Mouse (Mus musculus) liver, embryonic 11.5 days (tissue): ENCODE data around the gene Sptssb. TPM values are rescaled to one million over a fixed set of nuclear protein-coding genes. Genes with fewer than 3 reads are reported as not detected.
A peak's percentile ranks its signal among the peaks of the same experiment; 100 is the strongest.

Experiments used
- ATAC-seq: fragments of 200-750 bp; cut with Nextera tagmentation; replicated peaks from 2 replicates; pipeline ENCODE4 v1.8.0; 2017; ENCODE audit warnings: moderate number of reproducible peaks, mild to moderate bottlenecking, moderate TSS enrichment, moderate library complexity; ENCODE audit not compliant: low FRiP score
- DNase-seq: peaks from one replicate; pipeline ENCODE4 v3.0.0-alpha.2; 2017; ENCODE audit warnings: low spot score
- H3K27ac ChIP-seq: fragments of 300-500 bp; sonication (generic); 2 replicates; pipeline ENCODE4 v1.5.1; 2014; ENCODE audit warnings: mild to moderate bottlenecking, low read depth, low read length, control low read depth
- H3K27me3 ChIP-seq: fragments of 300-500 bp; sonication (generic); replicated peaks from 2 replicates; pipeline ENCODE4 v1.6.1; 2014; ENCODE audit warnings: low read length, mixed read lengths; ENCODE audit not compliant: control insufficient read depth, insufficient read depth
- H3K36me3 ChIP-seq: fragments of 300-500 bp; sonication (generic); 2 replicates; pipeline ENCODE4 v1.6.1; 2014; ENCODE audit warnings: mild to moderate bottlenecking, low read length, moderate library complexity, mixed read lengths; ENCODE audit not compliant: control insufficient read depth, insufficient read depth
- H3K4me1 ChIP-seq: fragments of 300-500 bp; sonication (generic); replicated peaks from 2 replicates; pipeline ENCODE4 v1.6.1; 2014; ENCODE audit warnings: low read length, mixed read lengths; ENCODE audit not compliant: control insufficient read depth, insufficient read depth
- H3K4me2 ChIP-seq: fragments of 300-500 bp; sonication (generic); 2 replicates; pipeline ENCODE4 v1.6.1; 2014; ENCODE audit warnings: mild to moderate bottlenecking, control low read depth, moderate library complexity
- H3K4me3 ChIP-seq: fragments of 300-500 bp; sonication (generic); 2 replicates; pipeline ENCODE4 v1.5.1; 2014; ENCODE audit warnings: low read depth, low read length, control low read depth
- H3K9ac ChIP-seq: fragments of 300-500 bp; sonication (generic); 2 replicates; pipeline ENCODE4 v1.6.1; 2014; ENCODE audit warnings: low read depth, low read length, control low read depth
- H3K9me3 ChIP-seq: fragments of 300-500 bp; sonication (generic); 2 replicates; pipeline ENCODE4 v1.6.1; 2016; ENCODE audit warnings: low read length, inconsistent platforms, mixed read lengths; ENCODE audit not compliant: control insufficient read depth
- WGBS: fragments of 180-500 bp; shearing (Covaris S2); extraction: QIAGEN DNeasy Blood & Tissue Kit; methylation state at CpG from one replicate; pipeline ENCODE4 v1.1.7; 2014; 5-methylcytosine and 5-hydroxymethylcytosine counted together
- polyA plus RNA-seq: library from polyadenylated mRNA; unstranded; fragments of >200 nt; fragmentation: Nextera tagmentation; extraction: Ambion mirVana; gene quantifications from 2 replicates; pipeline ENCODE4 v1.2.1, GENCODE M21; 2014

Sptssb gene
- polyA plus RNA-seq, 1 experiment from 2014 or later: 5.4 TPM

GRCm38 (mm10) chr3:69861789-69862395, 2.2 kb upstream of the Sptssb start:
- Histone ChIP-seq H3K9me3 (no peaks in the 10 kb centered on the region), H3K4me2 (peak overlapping the region; percentile 68), H3K27ac (no peak overlapping the region), H3K27me3 (peaks cover 20% of the 10 kb centered on the region), H3K36me3 (no peaks in the 10 kb centered on the region), H3K4me1 (no peaks in the 10 kb centered on the region; the same call in 1 of the 2 replicates), H3K9ac (no peak overlapping the region), H3K4me3 (no peak overlapping the region; the same call in 1 of the 2 replicates)
- 44% methylated on average over 9 of the region's 9 CpGs for WGBS
- ATAC-seq: no peak
- no peak for DNase-seq

DNA sequence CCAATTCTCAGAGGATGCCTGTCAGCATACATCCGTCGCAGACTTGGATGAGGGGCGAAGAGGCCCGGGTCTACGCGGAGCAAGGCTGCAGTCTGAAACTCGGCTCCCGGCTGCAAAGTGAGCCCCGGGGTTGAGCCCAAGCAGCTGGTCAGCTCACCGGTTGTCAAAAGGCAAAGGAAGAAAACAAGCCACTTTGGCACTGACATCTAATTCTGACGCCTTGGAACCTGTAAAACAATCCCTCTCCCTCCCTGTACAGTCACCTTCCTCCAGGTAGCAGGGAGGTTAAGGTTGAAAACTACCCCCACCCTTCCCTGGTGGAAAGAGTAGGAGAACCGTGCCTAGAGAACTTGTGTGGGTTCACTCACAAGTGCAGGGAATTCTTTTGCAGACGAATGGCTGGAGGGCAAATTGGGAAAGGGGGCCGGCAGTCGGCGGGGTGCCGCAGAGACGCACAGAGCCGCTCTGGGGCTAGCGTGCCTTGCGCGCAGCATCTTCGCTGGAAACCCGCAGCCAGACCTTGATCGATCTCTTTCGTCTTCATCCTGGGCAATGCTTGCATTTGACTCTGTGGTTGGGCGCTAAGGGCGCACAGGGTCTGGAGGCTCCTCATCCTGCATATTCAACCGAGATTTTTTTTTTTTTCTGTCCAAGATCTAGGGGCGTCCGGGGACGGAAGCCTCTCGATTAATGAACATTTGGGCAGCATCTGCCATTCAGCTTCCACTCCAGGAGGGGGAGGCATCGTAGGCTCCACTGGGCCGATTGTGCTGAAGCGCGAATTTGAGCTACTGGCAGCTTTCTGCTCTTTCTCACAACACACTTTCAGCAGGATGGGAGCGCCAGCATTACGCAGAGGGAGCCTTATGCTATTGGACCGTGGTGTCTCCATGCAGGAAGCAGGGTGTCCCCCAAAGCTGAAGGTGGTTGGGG, 1.1 kb upstream of the Sptssb start:
- H3K4me2 ChIP-seq: peak overlapping the region; percentile 68
- no peak overlapping the region for H3K27ac ChIP-seq
- WGBS: 2% methylated on average over 40 of the region's 40 CpGs
- DNase-seq: peak; percentile 39
- peaks cover 20% of the 10 kb centered on the region for H3K27me3 ChIP-seq
- H3K4me1 ChIP-seq: no peaks in the 10 kb centered on the region; the same call in 1 of the 2 replicates
- ATAC-seq: peak; percentile 36; the same call in 1 of the 2 replicates
- no peaks in the 10 kb centered on the region for H3K36me3 ChIP-seq
- H3K9ac ChIP-seq: no peak overlapping the region
- H3K4me3 ChIP-seq: peak overlapping the region; percentile 43
- no peaks in the 10 kb centered on the region for H3K9me3 ChIP-seq

DNA sequence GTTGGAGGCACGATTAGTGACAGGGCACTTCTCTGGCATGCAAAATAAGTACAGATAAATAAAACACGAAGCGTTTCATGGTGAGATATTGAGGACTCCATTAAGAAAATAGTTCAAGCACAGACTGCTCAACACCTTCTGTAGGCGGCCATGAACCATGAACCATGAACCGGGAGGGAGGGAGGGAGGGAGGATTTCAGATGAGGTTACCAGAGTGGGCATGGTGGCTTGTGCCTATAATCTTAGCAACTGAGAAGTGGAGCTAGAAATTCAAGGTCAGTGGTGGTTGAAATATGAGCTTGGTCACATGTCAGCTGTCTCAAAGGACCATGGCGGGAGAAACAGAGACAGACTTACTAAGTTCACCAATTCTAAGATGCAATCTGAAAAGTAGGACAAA, 20.3 kb downstream of the Sptssb start:
- 79% methylated on average over 6 of the region's 6 CpGs for WGBS

GRCm38 (mm10) chr3:69829532-69829931, 30.2 kb downstream of the Sptssb start:
- H3K9ac ChIP-seq: no peak overlapping the region
- no peak overlapping the region for H3K4me2 ChIP-seq
- H3K9me3 ChIP-seq: no peaks in the 10 kb centered on the region
- no peak for DNase-seq
- H3K27ac ChIP-seq: no peak overlapping the region
- no peak overlapping the region for H3K4me3 ChIP-seq
- WGBS: 82% methylated on average over 8 of the region's 8 CpGs
- no peaks in the 10 kb centered on the region for H3K27me3 ChIP-seq
- ATAC-seq: no peak
- no peaks in the 10 kb centered on the region for H3K4me1 ChIP-seq
- H3K36me3 ChIP-seq: no peaks in the 10 kb centered on the region

More for the DNA sequence above, 20.3 kb downstream of the Sptssb start:
- ATAC-seq (no peak), DNase-seq (no peak)
- Histone ChIP-seq H3K27me3 (no peaks in the 10 kb centered on the region), H3K27ac (no peak overlapping the region), H3K9me3 (no peaks in the 10 kb centered on the region), H3K4me2 (no peak overlapping the region), H3K4me1 (no peaks in the 10 kb centered on the region), H3K4me3 (no peak overlapping the region), H3K9ac (no peak overlapping the region), H3K36me3 (no peaks in the 10 kb centered on the region)

- ATAC-seq: no peak
- 84% methylated on average over 1 of the region's 1 CpGs for WGBS
Observed at GRCm38 (mm10) chr3:69824536-69824935, 35.2 kb downstream of the Sptssb start.

DNA sequence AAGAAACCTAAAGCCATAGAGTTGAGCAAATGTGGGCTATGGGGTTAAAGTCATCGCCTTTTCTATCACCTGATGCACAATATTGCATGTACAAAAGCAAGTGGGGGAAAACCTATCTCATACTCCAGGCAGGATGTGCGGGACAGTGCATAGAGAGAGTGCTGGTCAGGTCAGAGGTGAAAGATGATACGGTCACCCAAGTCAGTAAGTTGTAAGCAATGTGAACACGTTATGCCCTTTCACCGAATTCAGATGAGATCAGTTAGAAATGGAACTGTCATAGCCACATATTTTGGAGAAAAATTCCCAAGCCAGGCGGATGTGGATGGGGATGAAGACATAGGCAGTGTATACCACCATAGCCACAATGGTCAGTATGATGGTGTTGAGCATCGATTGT, 39.1 kb downstream of the Sptssb start:
- H3K27ac ChIP-seq: no peak overlapping the region
- WGBS: 75% methylated on average over 7 of the region's 7 CpGs

More at GRCm38 (mm10) chr3:69824536-69824935, 35.2 kb downstream of the Sptssb start:
- no peak overlapping the region for H3K4me2 ChIP-seq
- no peak overlapping the region for H3K9ac ChIP-seq
- H3K36me3 ChIP-seq: no peaks in the 10 kb centered on the region
- H3K27me3 ChIP-seq: no peaks in the 10 kb centered on the region
- no peak overlapping the region for H3K4me3 ChIP-seq
- no peak overlapping the region for H3K27ac ChIP-seq
- H3K4me1 ChIP-seq: no peaks in the 10 kb centered on the region
- H3K9me3 ChIP-seq: no peaks in the 10 kb centered on the region
- no peak for DNase-seq

GRCm38 (mm10) chr3:69819851-69820200, 39.9 kb downstream of the Sptssb start:
- Histone ChIP-seq H3K4me3 (no peak overlapping the region), H3K4me1 (no peaks in the 10 kb centered on the region), H3K4me2 (no peak overlapping the region), H3K27ac (no peak overlapping the region), H3K9ac (no peak overlapping the region), H3K36me3 (no peaks in the 10 kb centered on the region), H3K9me3 (no peaks in the 10 kb centered on the region), H3K27me3 (no peaks in the 10 kb centered on the region)
- no peak for DNase-seq
- ATAC-seq: no peak
- WGBS: 74% methylated on average over 3 of the region's 3 CpGs

More for the DNA sequence above, 39.1 kb downstream of the Sptssb start:
- Histone ChIP-seq H3K4me2 (no peak overlapping the region), H3K9ac (no peak overlapping the region), H3K4me3 (no peak overlapping the region), H3K27me3 (no peaks in the 10 kb centered on the region), H3K36me3 (no peaks in the 10 kb centered on the region), H3K4me1 (no peaks in the 10 kb centered on the region), H3K9me3 (no peaks in the 10 kb centered on the region)
- no peak for DNase-seq
- ATAC-seq: no peak

GRCm38 (mm10) chr3:69819146-69819850, 40.4 kb downstream of the Sptssb start:
- WGBS: 85% methylated on average over 7 of the region's 7 CpGs
- H3K4me1 ChIP-seq: no peaks in the 10 kb centered on the region
- DNase-seq (no peak), ATAC-seq (no peak)
- no peaks in the 10 kb centered on the region for H3K27me3 ChIP-seq
- no peaks in the 10 kb centered on the region for H3K36me3 ChIP-seq
- H3K4me2 ChIP-seq: no peak overlapping the region
- H3K9ac ChIP-seq: no peak overlapping the region
- no peak overlapping the region for H3K27ac ChIP-seq
- no peak overlapping the region for H3K4me3 ChIP-seq
- no peaks in the 10 kb centered on the region for H3K9me3 ChIP-seq
